Mouse (Mus musculus): ENCODE measurements around the gene Clcnkb.

Clcnkb gene

DNA sequence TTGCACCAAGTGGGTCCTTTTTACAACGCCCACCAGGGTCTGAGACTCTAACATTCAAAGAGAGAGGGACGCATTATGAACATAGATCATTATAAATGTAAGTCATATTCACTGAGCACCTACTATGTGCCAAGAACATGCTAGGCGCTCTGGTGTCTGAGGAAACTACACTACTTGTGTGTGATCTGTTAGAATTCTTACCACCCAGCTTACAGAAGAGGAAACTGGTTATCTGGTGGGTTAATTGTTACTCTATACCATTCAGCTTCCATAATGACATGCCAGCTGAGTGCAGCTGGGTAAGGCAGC lies 10.5 kb downstream of the Clcnkb start:
- DNase-seq (ENCODE audit: low read depth): no peak

DNA sequence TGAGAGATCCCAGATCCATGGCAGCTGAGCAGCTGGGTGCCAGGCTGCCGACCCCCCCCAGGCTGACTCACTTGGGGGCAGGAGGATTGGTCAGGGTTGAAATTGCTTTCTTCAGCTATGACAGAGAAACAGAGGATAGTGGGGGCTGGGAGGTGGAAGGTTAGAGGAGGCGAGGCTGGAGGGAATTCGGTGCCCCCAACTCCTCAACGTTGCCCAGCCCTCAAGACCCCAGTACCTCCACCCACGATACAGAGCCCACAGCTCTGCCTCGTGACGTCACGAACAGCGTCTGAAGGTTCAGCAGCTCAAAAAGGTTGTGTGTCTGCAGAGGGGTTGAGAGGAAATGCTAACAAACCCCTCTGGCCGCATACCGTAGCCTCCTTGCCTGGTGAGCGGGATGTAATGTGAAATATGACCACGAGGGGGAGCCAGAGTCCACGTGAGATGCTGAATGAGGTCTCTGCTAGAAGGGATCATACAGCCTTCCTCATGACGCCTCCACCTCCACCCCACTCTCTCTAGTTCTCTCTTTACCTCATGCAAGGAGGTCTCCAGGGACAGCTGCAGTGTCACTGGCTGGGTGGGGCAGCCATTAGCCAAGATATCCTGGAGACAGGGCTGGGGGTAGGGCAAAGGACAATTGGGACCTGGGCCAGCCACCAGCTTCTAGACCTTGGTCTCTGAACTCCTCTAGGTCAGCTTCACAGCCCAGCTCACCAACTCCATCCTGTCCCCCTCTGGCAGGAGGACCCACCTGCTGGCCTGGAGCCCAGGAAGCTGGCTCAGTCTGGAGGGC lies 11.1 kb downstream of the Clcnkb start:
- DNase-seq (ENCODE audit: low read depth): no peak

DNA sequence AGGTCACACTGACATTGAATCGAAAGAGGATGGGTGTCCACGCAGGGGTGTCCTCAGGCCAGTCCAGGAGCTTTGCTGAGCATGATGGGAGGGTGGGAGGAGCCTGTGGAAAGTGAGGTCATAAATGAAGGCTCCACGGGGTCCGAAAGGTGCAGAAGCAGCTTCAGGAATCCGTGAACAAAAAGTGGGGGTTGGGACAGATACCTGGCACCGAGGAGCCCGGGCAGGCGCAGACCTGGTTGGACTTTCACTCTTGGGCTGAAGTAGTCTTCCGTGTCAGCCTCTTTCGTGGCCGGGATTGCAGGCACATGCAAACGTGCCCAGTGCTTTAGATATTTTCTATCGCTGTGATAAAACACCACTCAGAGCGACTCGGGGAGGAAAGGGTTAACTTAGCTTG lies 15.6 kb downstream of the Clcnkb start:
- no peak for DNase-seq (ENCODE audit: low read depth)

DNA sequence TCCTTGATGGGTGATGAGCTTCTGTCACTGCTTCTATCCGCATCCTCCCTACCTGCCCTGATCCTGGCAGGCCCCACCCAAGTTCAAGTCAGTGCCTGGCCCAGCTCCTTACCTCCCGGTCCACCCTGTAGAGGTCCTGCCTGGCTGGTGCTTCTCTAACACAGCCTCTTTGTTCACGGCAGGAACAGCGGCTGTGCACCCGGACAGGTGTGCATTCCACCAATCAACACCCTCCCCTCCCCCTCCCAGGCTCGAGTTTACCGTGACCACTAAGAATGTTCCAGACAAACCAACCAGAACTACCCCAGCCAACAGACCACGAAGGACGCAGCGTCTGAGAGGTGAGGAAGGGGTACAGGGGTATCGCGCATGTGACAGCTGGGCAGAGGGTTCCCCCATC lies 17.3 kb downstream of the Clcnkb start, which contains the start of gene Clcnka:
Gene Clcnka, minus strand, starts transcription at position 180 of the 400 bp plus-strand sequence.
- no peak for DNase-seq (ENCODE audit: low read depth)

DNA sequence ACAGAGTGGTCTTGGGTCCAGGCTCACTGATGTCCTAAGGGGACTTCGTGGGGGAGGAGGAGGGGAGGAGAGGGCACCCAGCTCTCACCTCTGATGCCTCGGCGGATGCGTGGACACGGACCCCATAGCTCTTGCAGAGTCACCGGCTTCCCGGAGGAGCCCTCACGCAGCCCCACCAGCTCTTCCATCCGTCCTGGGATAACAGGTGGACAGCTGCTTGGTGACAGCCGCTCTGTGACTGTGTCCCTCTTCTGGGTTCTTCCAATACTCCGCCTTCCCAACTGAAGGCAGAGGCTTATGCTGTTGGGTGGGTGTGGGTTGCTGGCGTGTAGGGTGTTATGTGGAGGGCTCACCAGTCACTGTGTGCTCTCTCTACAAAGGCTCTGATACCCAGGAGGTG lies 18.0 kb downstream of the Clcnkb start:
- DNase-seq (ENCODE audit: low read depth): no peak

- no peak for DNase-seq (ENCODE audit: low read depth)
Measured at GRCm38 (mm10) chr4:141394751-141395150, 21.1 kb downstream of the Clcnkb start.

DNA sequence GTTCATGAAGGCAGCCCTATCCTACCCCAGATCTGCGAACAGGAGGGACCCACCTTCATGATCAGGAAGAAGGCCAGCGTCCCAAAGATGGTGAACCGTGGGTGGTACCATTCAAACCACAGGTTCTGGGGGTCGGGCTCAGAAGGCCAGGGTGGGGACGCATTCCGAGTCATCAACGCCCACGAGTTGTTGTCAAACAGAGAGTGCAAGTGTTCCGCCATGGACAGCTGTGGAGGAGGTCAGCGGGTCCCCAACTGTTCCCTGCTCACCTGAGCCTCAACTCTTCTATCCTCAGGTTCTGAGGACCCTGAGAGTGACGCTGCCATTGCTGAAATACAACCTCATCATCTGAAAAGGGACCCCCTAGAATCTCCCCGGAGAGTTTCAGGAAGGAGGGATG lies 24.5 kb downstream of the Clcnkb start:
- DNase-seq (ENCODE audit: low read depth): no peak

DNA sequence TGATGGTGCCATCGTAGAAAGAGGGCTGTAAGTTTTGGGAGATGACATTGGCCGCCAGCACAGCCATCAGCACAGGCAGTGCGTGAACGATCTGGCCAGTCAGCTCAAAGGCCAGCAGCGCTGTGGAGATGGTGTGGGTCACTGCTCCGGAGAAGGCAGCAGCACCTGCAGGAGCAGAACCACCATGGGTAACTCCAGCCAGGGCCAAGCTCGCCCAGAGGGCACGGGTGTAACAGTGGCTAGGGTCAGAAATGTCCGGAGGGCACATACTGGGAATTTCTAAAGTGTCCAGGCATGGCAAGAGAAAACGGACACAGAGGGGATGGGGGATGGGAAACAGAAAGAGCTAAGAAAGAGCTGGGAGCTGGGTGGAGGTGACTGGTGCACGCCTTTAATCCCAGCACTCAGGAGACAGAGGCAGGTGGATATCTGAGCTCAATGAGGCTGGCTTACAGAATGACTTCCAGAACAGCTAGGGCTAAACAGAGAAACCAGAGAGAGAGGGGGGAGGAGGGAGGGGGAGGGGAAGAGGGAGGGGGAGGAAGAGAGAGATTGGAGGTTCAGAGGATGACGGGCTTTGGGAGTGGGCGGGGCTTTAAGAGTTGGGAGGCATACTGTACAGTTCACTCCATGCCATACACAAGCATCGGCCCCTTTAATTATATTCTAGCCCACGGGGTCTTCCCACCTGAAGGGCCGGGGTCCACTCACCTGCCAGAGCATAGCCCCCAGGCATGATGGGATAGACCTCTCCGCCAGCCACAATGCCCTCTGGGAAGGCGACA lies 26.3 kb downstream of the Clcnkb start:
- DNase-seq (ENCODE audit: low read depth): no peak

- no peak for DNase-seq (ENCODE audit: low read depth)
Measured at GRCm38 (mm10) chr4:141387933-141388332, 27.9 kb downstream of the Clcnkb start.

- peak; percentile 49 for DNase-seq (ENCODE audit: low read depth)
Measured at GRCm38 (mm10) chr4:141387093-141387784, 28.6 kb downstream of the Clcnkb start.

DNA sequence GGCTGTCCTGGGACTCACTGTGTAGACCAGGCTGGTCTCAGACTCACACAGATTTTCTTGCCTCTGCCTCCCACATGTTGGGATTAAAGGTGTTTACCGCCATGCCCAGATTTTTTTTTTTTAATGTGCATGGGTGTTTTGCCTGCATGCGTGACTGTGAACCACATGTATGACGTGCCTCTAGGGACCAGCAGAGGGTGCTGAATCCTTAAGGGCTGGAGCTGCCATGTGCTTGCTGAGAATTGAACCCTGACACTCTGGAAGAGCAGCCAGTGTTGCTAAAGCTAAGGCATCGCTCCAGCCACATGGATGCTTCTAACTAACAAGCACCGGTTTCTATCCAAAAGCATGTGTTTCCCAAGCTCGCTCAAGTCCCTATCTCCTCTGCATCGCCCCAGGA lies 29.7 kb downstream of the Clcnkb start:
- no peak for DNase-seq (ENCODE audit: low read depth)

DNA sequence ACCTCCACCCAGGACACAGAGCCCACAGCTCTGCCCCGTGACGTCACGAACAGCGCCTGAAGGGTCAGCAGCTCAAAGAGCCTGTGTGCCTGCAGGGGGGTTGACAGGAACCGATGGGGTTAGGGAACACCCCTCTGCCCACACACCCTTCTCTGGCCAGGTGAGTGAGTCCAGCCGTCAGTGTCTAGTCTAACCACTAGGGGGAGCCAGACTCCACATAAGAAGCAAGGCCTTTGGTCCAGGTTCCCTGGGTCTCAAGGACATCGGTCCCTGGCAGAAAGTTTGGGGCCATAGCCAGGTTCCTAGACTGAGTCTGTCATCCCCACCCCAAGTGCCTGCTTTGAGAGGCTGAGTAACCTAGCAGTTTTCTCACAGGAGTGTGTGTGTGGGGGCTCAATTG lies 30.5 kb downstream of the Clcnkb start:
- DNase-seq (ENCODE audit: low read depth): peak; percentile 15

DNA sequence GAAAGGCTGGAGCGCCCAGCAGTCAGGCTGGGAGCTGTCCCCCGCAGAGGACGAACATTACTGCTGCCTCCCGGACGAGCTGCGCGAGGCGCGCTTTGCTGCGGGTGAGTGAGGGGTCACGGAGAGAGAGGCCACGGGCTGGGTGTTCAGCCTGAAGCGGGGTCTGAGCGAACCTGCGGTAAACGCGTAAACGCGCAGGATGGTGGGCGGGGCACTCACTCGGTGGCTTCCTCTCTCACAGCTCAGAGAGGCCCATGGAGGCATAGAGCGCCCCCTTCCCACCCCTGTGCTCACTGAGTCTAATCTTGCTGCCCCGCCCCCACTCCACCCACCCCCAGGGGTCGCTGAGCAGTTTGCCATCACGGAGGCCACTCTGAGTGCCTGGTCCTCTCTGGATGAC lies 33.4 kb downstream of the Clcnkb start:
- no peak for DNase-seq (ENCODE audit: low read depth)

- DNase-seq (ENCODE audit: low read depth): no peak
Measured at GRCm38 (mm10) chr4:141379674-141380073, 36.1 kb downstream of the Clcnkb start.

- DNase-seq (ENCODE audit: low read depth): no peak
Measured at GRCm38 (mm10) chr4:141372426-141372825, 43.4 kb downstream of the Clcnkb start.

DNA sequence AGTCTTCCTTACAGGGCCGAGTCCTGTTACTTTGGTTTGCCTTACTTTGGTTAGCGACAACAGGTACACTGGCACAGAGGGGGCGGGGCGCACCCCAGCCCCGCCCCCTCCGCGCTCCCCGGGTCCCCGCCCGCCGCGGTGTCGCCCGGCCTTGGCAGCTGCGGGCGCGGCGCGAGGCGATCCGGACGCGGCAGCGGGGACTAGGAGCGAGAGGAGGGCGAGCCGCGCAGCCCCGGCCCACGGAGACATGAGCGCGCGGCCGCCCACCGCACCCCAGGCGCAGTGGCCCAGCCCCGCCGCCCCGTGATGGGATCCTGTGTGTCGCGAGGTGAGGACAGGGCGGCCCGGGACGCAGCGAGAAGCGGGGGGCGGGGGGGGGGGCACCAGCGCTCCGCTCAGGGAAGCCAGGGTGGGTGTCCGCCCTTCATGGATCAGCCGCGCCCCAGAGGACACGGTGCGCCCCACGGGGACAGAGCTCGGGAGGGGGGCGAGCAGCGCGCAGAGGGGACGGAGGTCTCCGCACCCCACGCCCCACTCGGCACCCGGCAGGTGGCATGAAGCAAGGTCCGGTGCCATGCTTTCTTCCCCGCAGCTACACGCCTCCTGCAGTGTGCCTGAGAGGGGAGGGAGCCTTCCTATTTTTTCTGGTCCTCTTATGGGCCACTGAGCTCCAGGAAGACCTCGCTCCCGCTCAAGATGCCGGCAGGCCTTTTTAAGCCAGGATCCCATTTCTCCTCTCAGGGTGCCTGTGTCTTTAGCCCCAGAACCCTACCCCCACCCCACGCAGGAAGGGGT lies 47.6 kb downstream of the Clcnkb start, which contains the start of gene Fam131c:
Gene Fam131c, plus strand, starts transcription at position 224 of the 795 bp plus-strand sequence.
- DNase-seq (ENCODE audit: low read depth): no peak

DNA sequence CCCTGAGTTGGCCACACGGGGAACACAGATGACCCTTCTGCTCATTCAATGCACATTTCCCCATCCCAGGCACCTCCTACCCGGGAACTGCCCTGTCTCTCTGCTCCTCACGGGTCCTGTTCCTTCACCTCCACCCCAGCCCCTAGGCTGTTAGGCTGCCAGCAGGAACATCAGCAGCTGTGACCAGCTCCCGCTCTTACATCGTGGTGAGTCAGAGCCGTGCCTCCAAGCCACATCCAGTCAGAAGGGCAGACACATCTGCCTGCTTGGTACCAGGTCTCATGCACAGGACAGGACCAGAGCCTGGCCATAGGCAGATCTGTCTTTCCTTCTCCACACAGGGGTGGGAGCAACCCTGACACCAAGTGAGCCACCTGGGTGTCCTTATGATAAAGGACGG lies 49.9 kb downstream of the Clcnkb start:
- DNase-seq (ENCODE audit: low read depth): no peak

DNA sequence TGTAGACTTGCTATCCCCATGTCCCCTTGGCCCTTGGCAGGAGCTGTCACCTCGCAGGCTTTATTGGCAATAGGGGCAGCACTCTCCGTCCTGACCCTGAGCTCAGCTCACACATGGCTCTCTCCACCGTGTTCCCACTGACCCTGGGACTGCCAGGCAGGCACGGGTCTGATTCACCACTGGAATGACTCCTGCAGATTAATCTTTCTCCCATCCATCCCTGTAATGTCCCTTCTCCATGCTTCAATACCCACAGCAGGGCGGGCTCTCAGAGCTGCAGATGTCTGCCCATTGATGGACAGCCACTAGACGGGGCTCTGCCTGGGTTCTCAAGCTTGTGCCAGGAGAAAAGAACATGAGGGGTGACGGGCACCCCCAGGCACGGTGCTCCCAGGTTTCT lies 50.7 kb downstream of the Clcnkb start:
- DNase-seq (ENCODE audit: low read depth): no peak

DNA sequence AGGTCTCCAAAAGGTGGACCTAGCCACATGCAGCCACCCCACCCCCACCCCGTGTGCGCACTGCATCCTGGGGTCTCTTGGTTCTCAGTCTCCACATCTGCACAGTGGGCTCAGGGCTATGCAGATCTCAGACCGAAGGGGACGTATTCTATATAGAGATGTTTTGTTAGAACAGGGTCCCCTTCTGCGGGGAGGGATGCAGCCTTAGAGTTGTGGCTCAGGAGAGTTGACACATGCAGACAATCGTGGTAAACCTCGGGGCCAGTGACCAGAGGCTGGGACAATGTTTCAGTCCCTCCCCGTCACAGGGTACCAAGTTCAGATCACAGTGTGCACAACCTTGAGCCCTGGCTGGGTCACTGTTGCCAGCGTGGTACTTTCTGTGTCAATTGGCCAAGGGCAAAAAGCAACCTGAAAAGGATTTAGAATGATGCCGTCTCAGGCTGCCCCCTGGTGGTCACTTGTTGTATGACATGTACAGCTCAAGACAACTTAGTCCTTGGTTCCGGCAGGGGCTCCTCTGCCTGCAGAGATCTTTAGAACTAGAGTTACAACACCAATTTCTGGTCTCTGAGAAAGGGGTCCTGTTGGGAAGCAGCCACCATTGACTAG lies 52.8 kb downstream of the Clcnkb start:
- DNase-seq (ENCODE audit: low read depth): peak; percentile 64

DNA sequence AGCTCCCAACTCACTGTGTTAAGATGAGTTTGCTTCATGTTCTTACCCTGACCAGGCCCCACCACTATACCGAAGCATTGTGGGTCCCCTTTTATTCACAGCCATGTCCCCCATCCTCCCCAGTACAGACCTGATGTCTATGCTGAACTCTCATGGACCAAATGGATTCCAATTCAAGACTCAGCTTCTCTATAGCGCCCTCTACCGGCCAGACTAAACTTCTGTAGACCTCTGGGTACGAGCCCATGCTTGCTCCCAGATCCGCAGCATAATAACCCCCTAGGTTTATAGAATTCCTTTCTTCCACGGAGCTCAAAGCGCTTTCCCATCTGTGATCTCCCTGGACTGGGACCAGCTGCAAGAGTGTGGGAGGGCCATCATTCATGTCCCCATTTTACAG lies 55.0 kb downstream of the Clcnkb start:
- DNase-seq (ENCODE audit: low read depth): no peak

DNA sequence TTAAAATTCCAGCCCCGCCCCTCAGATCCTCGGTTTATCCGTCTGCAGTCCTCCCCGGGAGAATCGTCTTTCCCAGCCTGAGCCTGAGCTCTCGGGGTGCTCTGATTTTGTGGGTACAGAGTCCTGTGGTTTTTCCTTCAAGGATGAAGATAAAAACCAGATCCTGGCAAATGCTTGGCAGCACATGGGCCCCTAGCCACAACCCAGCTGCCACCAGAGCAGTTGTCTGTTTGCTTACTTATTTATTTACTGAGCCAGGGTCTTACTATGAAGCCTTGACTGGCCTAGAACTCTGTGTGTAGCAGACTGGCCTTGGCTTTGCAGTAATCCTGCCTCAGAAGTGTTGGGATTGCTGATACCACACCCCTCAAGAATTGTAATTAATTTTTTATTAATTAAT lies 56.6 kb downstream of the Clcnkb start:
- no peak for DNase-seq (ENCODE audit: low read depth)

GRCm38 (mm10) chr4:141357811-141358210 lies 58.0 kb downstream of the Clcnkb start:
- DNase-seq (ENCODE audit: low read depth): no peak
